Mouse (Mus musculus): ENCODE data around the gene Tmem217. TPM values are rescaled to one million over a fixed set of nuclear protein-coding genes. Genes with fewer than 3 reads are reported as not detected.

Gene Tmem217
- polyA plus RNA-seq (2012; rRNA removed) = 0.28 TPM in 1 of 2 replicates, not detected in the other

GRCm38 (mm10) chr17:29552162-29552732 is at the start of gene Tmem217:
Gene Tmem217 (minus strand): TSS chr17:29552385.
- no peak for DNase-seq
- TF ChIP-seq CTCF (IDR thresholded peaks at IDR 0.05; ENCODE audit: insufficient read depth, low read length) (no peak), POLR2A (IDR thresholded peaks at IDR 0.05; ENCODE audit: borderline replicate concordance, extremely low read depth, low read depth, low read length) (no peak)
- peaks cover 7% of the 10 kb centered on the region for H3K4me1 ChIP-seq (ENCODE audit: control insufficient read depth, insufficient read depth, low read length)
- H3K4me3 ChIP-seq (replicated peaks; ENCODE audit: extremely low read depth, low read depth, low read length) = no peak within 1 kb of the TSS
- 73% methylated on average over 5 of the region's 5 CpGs for WGBS

DNA sequence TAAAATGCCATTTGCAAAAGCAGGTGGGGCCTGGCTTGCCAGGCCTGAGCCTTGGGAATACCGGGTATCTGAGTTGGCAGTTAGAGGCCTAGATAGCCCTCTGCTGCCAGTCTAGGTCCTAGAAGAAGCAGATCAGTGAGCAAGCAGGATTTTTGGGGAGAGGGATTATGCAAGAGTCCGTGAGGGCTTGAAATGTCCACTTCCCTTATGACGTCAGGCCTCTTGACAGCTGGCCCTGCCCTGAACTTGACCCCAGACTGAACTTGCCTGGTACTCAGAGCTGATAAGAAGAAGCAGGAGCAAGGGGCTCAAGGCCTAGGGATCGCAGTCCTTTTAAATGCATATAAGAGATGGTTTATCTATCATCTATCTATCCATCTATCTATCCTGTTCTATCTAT is 49.2 kb upstream of the Tmem217 start:
- WGBS = 46% methylated on average over 4 of the region's 4 CpGs
- H3K4me1 ChIP-seq (ENCODE audit: control insufficient read depth, insufficient read depth, low read length) = no peaks in the 10 kb centered on the region
- TF ChIP-seq CTCF (IDR thresholded peaks at IDR 0.05; ENCODE audit: insufficient read depth, low read length) (no peak), POLR2A (IDR thresholded peaks at IDR 0.05; ENCODE audit: borderline replicate concordance, extremely low read depth, low read depth, low read length) (no peak)
- peak; percentile 58 for DNase-seq
- no peak overlapping the region for H3K4me3 ChIP-seq (replicated peaks; ENCODE audit: extremely low read depth, low read depth, low read length)

GRCm38 (mm10) chr17:29599537-29599936 is 47.4 kb upstream of the Tmem217 start:
- 78% methylated on average over 8 of the region's 8 CpGs for WGBS
- no peak for TF ChIP-seq POLR2A (IDR thresholded peaks at IDR 0.05; ENCODE audit: borderline replicate concordance, extremely low read depth, low read depth, low read length)
- H3K4me3 ChIP-seq (replicated peaks; ENCODE audit: extremely low read depth, low read depth, low read length) = no peak overlapping the region
- H3K4me1 ChIP-seq (ENCODE audit: control insufficient read depth, insufficient read depth, low read length) = no peaks in the 10 kb centered on the region
- DNase-seq = no peak

GRCm38 (mm10) chr17:29599051-29599450 is 46.9 kb upstream of the Tmem217 start:
- no peak for DNase-seq
- TF ChIP-seq CTCF (IDR thresholded peaks at IDR 0.05; ENCODE audit: insufficient read depth, low read length) (no peak), POLR2A (IDR thresholded peaks at IDR 0.05; ENCODE audit: borderline replicate concordance, extremely low read depth, low read depth, low read length) (no peak)
- Histone ChIP-seq H3K4me1 (ENCODE audit: control insufficient read depth, insufficient read depth, low read length) (no peaks in the 10 kb centered on the region), H3K4me3 (replicated peaks; ENCODE audit: extremely low read depth, low read depth, low read length) (no peak overlapping the region)
- 95% methylated on average over 14 of the region's 14 CpGs for WGBS

GRCm38 (mm10) chr17:29596771-29597132 is 44.6 kb upstream of the Tmem217 start:
- WGBS = 92% methylated on average over 13 of the region's 13 CpGs
- no peak overlapping the region for H3K4me3 ChIP-seq (replicated peaks; ENCODE audit: extremely low read depth, low read depth, low read length)
- no peaks in the 10 kb centered on the region for H3K4me1 ChIP-seq (ENCODE audit: control insufficient read depth, insufficient read depth, low read length)
- no peak for TF ChIP-seq CTCF (IDR thresholded peaks at IDR 0.05; ENCODE audit: insufficient read depth, low read length)
- TF ChIP-seq POLR2A (IDR thresholded peaks at IDR 0.05; ENCODE audit: borderline replicate concordance, extremely low read depth, low read depth, low read length) = no peak
- DNase-seq = no peak

- TF ChIP-seq POLR2A (IDR thresholded peaks at IDR 0.05; ENCODE audit: borderline replicate concordance, extremely low read depth, low read depth, low read length) = no peak
- no peak for TF ChIP-seq CTCF (IDR thresholded peaks at IDR 0.05; ENCODE audit: insufficient read depth, low read length)
- WGBS = 86% methylated on average over 15 of the region's 15 CpGs
- Histone ChIP-seq H3K4me3 (replicated peaks; ENCODE audit: extremely low read depth, low read depth, low read length) (no peak overlapping the region), H3K4me1 (ENCODE audit: control insufficient read depth, insufficient read depth, low read length) (no peaks in the 10 kb centered on the region)
- no peak for DNase-seq
Observed at GRCm38 (mm10) chr17:29595891-29596770, 43.9 kb upstream of the Tmem217 start.

- whole genome bisulfite sequencing = 66% methylated on average over 11 of the region's 11 CpGs
- DNase-seq = no peak
- H3K4me3 ChIP-seq (replicated peaks; ENCODE audit: extremely low read depth, low read depth, low read length) = no peak overlapping the region
- no peaks in the 10 kb centered on the region for H3K4me1 ChIP-seq (ENCODE audit: control insufficient read depth, insufficient read depth, low read length)
- no peak for TF ChIP-seq CTCF (IDR thresholded peaks at IDR 0.05; ENCODE audit: insufficient read depth, low read length)
- TF ChIP-seq POLR2A (IDR thresholded peaks at IDR 0.05; ENCODE audit: borderline replicate concordance, extremely low read depth, low read depth, low read length) = no peak
Observed at GRCm38 (mm10) chr17:29589221-29589898, 37.2 kb upstream of the Tmem217 start.

DNA sequence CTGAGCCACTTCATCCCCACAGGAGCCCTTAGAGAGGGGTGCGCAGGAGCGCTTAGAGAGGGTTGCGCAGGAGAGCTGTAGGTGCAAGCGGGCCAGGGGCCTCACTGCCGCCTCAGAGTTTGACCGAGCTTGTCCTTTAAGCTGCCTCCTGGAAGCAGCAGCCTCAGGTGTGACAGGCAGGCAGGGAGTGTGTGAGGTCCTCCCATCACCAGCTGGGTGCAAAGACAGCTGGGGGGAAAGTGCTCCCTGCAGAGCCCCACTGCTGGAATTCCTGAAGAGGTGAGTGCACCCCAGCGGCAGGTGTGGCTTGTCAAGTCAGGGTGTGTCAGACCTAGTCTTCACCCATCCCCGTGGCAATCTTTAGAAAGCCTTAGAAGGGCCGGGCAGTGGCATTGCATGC is 34.7 kb upstream of the Tmem217 start:
- no peaks in the 10 kb centered on the region for H3K4me1 ChIP-seq (ENCODE audit: control insufficient read depth, insufficient read depth, low read length)
- TF ChIP-seq CTCF (IDR thresholded peaks at IDR 0.05; ENCODE audit: insufficient read depth, low read length) = no peak
- TF ChIP-seq POLR2A (IDR thresholded peaks at IDR 0.05; ENCODE audit: borderline replicate concordance, extremely low read depth, low read depth, low read length) = no peak
- 86% methylated on average over 9 of the region's 9 CpGs for WGBS
- DNase-seq = no peak
- H3K4me3 ChIP-seq (replicated peaks; ENCODE audit: extremely low read depth, low read depth, low read length) = no peak overlapping the region

- Histone ChIP-seq H3K4me3 (replicated peaks; ENCODE audit: extremely low read depth, low read depth, low read length) (no peak overlapping the region), H3K4me1 (ENCODE audit: control insufficient read depth, insufficient read depth, low read length) (no peaks in the 10 kb centered on the region)
- WGBS = 62% methylated on average over 6 of the region's 6 CpGs
- TF ChIP-seq POLR2A (IDR thresholded peaks at IDR 0.05; ENCODE audit: borderline replicate concordance, extremely low read depth, low read depth, low read length) = no peak
- no peak for TF ChIP-seq CTCF (IDR thresholded peaks at IDR 0.05; ENCODE audit: insufficient read depth, low read length)
- no peak for DNase-seq
Observed at GRCm38 (mm10) chr17:29585446-29585845, 33.3 kb upstream of the Tmem217 start.

All from lung, adult 2 months (tissue).